ENCODE assay signal across 21 mouse cellular contexts in the genomic region with DNA sequence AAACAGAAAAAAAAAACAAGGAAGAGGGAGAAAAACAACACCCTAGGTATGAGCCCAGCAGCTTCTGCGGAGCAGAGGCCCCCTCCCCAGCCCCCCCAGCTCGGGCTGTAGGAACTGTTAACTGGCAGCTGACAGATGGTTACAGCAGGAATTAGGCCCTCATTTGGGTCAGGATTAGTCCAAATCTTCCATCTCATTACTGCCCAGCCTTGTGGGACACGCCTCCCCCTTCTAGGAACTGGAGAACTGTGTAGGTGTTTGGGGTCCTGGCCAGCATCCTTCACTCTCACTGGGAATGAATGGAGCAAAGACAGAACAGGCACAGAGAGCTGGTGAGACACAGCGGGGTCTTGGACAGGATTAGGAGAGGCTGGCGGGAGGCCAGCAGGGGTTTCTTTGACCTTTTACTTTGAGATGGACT. TPM values are rescaled to one million over a fixed set of nuclear protein-coding genes. Genes with fewer than 3 reads are reported as not detected.
DNase-seq lines count a peak whose midpoint lies in the region; ATAC-seq and TF ChIP-seq lines count a peak whose summit lies in the region.
"Had no signal": no experiment of that assay in that cellular context is flagged by ENCODE, and none has a peak within 500 bp of the region (broad histone marks: within the 10 kb centered on the region; RNA-seq: fewer than 3 reads in every experiment).

No protein-coding gene starts in this region.

- no peaks in the 10 kb centered on the region for H3K9me3 ChIP-seq in hindbrain, postnatal 0 days (ENCODE audit: low read length)
- no peaks in the 10 kb centered on the region for H3K9me3 ChIP-seq in hindbrain, embryonic 10.5 days
- no peaks in the 10 kb centered on the region for H3K9me3 ChIP-seq in embryonic facial prominence, embryonic 13.5 days
- no peaks in the 10 kb centered on the region for H3K9me3 ChIP-seq in limb, embryonic 10.5 days (replicated peaks)
- H3K9me3 ChIP-seq: heart, embryonic 10.5 days; megakaryocyte, embryonic 14.5 days had no signal

- H3K27me3 ChIP-seq in hindbrain, postnatal 0 days (ENCODE audit: insufficient read depth, low read length): no peaks in the 10 kb centered on the region; the same call in 1 of the 2 replicates
- peaks cover 14% of the 10 kb centered on the region for H3K27me3 ChIP-seq in hindbrain, embryonic 10.5 days (ENCODE audit: insufficient read depth, poor library complexity, severe bottlenecking)
- 0 out of 2 replicates have a peak, but pooled peaks cover 4% of the 10 kb centered on the region for H3K27me3 ChIP-seq in embryonic facial prominence, embryonic 13.5 days
- H3K27me3 ChIP-seq in limb, embryonic 10.5 days (ENCODE audit: low read depth, poor library complexity, severe bottlenecking): peaks cover 44% of the 10 kb centered on the region; the same call in 1 of the 2 replicates

- no peak for TF ChIP-seq CTCF in hindbrain, postnatal 0 days (IDR thresholded peaks at IDR 0.05; ENCODE audit: low read depth)

- no peak overlapping the region for H3K9ac ChIP-seq in hindbrain, postnatal 0 days (replicated peaks; ENCODE audit: low read length)
- H3K9ac ChIP-seq in embryonic facial prominence, embryonic 13.5 days: no peak overlapping the region; the same call in 1 of the 2 replicates
- H3K9ac ChIP-seq: lung, embryonic 14.5 days had no signal

- H3K27ac ChIP-seq in hindbrain, postnatal 0 days: no peak overlapping the region
- no peak overlapping the region for H3K27ac ChIP-seq in hindbrain, embryonic 10.5 days
- peak overlapping the region; percentile 91 for H3K27ac ChIP-seq in embryonic facial prominence, embryonic 13.5 days
- H3K27ac ChIP-seq in limb, embryonic 10.5 days: peak overlapping the region; percentile 39
- H3K27ac ChIP-seq: heart, embryonic 10.5 days had no signal

- H3K4me1 ChIP-seq in hindbrain, postnatal 0 days (ENCODE audit: insufficient read depth, low read length): 0 out of 2 replicates have a peak, but pooled peaks cover 3% of the 10 kb centered on the region
- H3K4me1 ChIP-seq in hindbrain, embryonic 10.5 days (replicated peaks): peaks cover 20% of the 10 kb centered on the region
- H3K4me1 ChIP-seq in embryonic facial prominence, embryonic 13.5 days: peaks cover 44% of the 10 kb centered on the region
- peaks cover 33% of the 10 kb centered on the region for H3K4me1 ChIP-seq in limb, embryonic 10.5 days
- H3K4me1 ChIP-seq: megakaryocyte, embryonic 14.5 days had no signal

- peak; percentile 57; the same call in 1 of the 2 replicates for ATAC-seq in hindbrain, postnatal 0 days
- ATAC-seq in embryonic facial prominence, embryonic 13.5 days (ENCODE audit: insufficient number of reproducible peaks, insufficient read depth, low FRiP score, low TSS enrichment, low read depth): no peak
- ATAC-seq: activated CD4-positive, CD25-positive, alpha-beta regulatory T cell, adult 4 months; intestine, postnatal 0 days had no signal

- H3K4me2 ChIP-seq in hindbrain, postnatal 0 days (ENCODE audit: low read depth, low read length): no peak overlapping the region
- H3K4me2 ChIP-seq in embryonic facial prominence, embryonic 13.5 days: peak overlapping the region; percentile 41
- H3K4me2 ChIP-seq: lung, embryonic 14.5 days had no signal

- peak; percentile 41 for DNase-seq in hindbrain, postnatal 0 days (ENCODE audit: low spot score)
- DNase-seq in hindbrain, embryonic 10.5 days (ENCODE audit: low spot score): no peak
- DNase-seq in limb, embryonic 10.5 days (ENCODE audit: low spot score): no peak
- DNase-seq in retina, embryonic 14.5 days (ENCODE audit: low spot score): peak; percentile 47
- DNase-seq in yolk sac, embryonic 10.5 days (ENCODE audit: low spot score): no peak
- no peak for DNase-seq in kidney, postnatal 36 days
- DNase-seq: gastrocnemius, postnatal 14 days; kidney, postnatal 4 days; lung, embryonic 14.5 days; right cerebral cortex, adult 18-20 months; thymus, adult 2 months had no signal

- H3K4me3 ChIP-seq in hindbrain, postnatal 0 days (ENCODE audit: low read length): no peak overlapping the region
- no peak overlapping the region for H3K4me3 ChIP-seq in hindbrain, embryonic 10.5 days
- H3K4me3 ChIP-seq in embryonic facial prominence, embryonic 13.5 days: no peak overlapping the region
- H3K4me3 ChIP-seq in limb, embryonic 10.5 days: no peak overlapping the region; the same call in 1 of the 2 replicates
- H3K4me3 ChIP-seq: heart, embryonic 10.5 days; megakaryocyte, embryonic 14.5 days had no signal

- H3K36me3 ChIP-seq in hindbrain, postnatal 0 days (ENCODE audit: insufficient read depth, low read length): no peaks in the 10 kb centered on the region
- H3K36me3 ChIP-seq in hindbrain, embryonic 10.5 days: no peaks in the 10 kb centered on the region
- H3K36me3 ChIP-seq in embryonic facial prominence, embryonic 13.5 days: no peaks in the 10 kb centered on the region
- no peaks in the 10 kb centered on the region for H3K36me3 ChIP-seq in limb, embryonic 10.5 days
- H3K36me3 ChIP-seq: heart, embryonic 10.5 days had no signal

- WGBS in hindbrain, postnatal 0 days: 29% methylated on average over 5 of the region's 5 CpGs
- 34% methylated on average over 5 of the region's 5 CpGs for WGBS in hindbrain, embryonic 10.5 days
- 24% methylated on average over 5 of the region's 5 CpGs for WGBS in embryonic facial prominence, embryonic 13.5 days
- 30% methylated on average over 5 of the region's 5 CpGs for WGBS in limb, embryonic 10.5 days

RNA-seq across cellular contexts. Expression of gene 1700067P10Rik, which starts 24.0 kb away (rescaled TPM):
- not detected in 2 replicates for total RNA-seq in hindbrain, postnatal 0 days (2014; rRNA removed)
- 0.16 TPM in 1 of 2 replicates, not detected in the other for polyA plus RNA-seq in hindbrain, postnatal 0 days (2015; fragmentation: Nextera tagmentation; extraction: Ambion mirVana)
- 0.14 and 0.20 TPM in 2 replicates for polyA plus RNA-seq in hindbrain, embryonic 10.5 days (2016; fragmentation: Nextera tagmentation; extraction: Ambion mirVana)
- polyA plus RNA-seq in embryonic facial prominence, embryonic 13.5 days (2015; fragmentation: Nextera tagmentation; extraction: Ambion mirVana): not detected in 2 replicates
- not detected in 2 replicates for polyA plus RNA-seq in limb, embryonic 10.5 days (2016; fragmentation: Nextera tagmentation; extraction: Ambion mirVana)
- total RNA-seq: gastrocnemius, postnatal 14 days; hematopoietic stem cell, adult 5-6 weeks; left cerebral cortex, postnatal 14 days; MEL had no signal
- polyA plus RNA-seq: activated CD4-positive, CD25-positive, alpha-beta regulatory T cell, adult 4 months; heart, embryonic 10.5 days; intestine, postnatal 0 days; lung, embryonic 14.5 days; neural tube, embryonic 11.5 days; spleen, adult 2 months had no signal

RNA-seq across cellular contexts. Expression of gene 1700122O11Rik, which starts 27.0 kb away (rescaled TPM):
- total RNA-seq in hindbrain, postnatal 0 days (2014; rRNA removed): not detected in 2 replicates
- polyA plus RNA-seq in hindbrain, postnatal 0 days (2015; fragmentation: Nextera tagmentation; extraction: Ambion mirVana): not detected in 2 replicates
- not detected in 2 replicates for polyA plus RNA-seq in hindbrain, embryonic 10.5 days (2016; fragmentation: Nextera tagmentation; extraction: Ambion mirVana)
- polyA plus RNA-seq in embryonic facial prominence, embryonic 13.5 days (2015; fragmentation: Nextera tagmentation; extraction: Ambion mirVana): not detected in 2 replicates
- polyA plus RNA-seq in limb, embryonic 10.5 days (2016; fragmentation: Nextera tagmentation; extraction: Ambion mirVana): not detected in 2 replicates
- total RNA-seq: gastrocnemius, postnatal 14 days; hematopoietic stem cell, adult 5-6 weeks; left cerebral cortex, postnatal 14 days; MEL had no signal
- polyA plus RNA-seq: activated CD4-positive, CD25-positive, alpha-beta regulatory T cell, adult 4 months; heart, embryonic 10.5 days; intestine, postnatal 0 days; lung, embryonic 14.5 days; neural tube, embryonic 11.5 days; spleen, adult 2 months; thymus, adult 2 months had no signal

Comparison
In these comparisons a context has a peak if more than half of its experiments do, and no peak if none do; other contexts are left out.
1. DNase-seq: peak in hindbrain, postnatal 0 days (single experiment) and retina, embryonic 14.5 days (single experiment); none in hindbrain, embryonic 10.5 days (single experiment), limb, embryonic 10.5 days (single experiment), yolk sac, embryonic 10.5 days (single experiment) and kidney, postnatal 36 days (0 of 2).
2. H3K27ac ChIP-seq: peak in embryonic facial prominence, embryonic 13.5 days (single experiment) and limb, embryonic 10.5 days (single experiment); none in hindbrain, postnatal 0 days (single experiment) and hindbrain, embryonic 10.5 days (single experiment).